Mouse (Mus musculus) layer of hippocampus, adult 11-12 months (tissue): ENCODE data around the gene Olfr692.
"Not testable (repeated sequence)": the region's sequence is repeated elsewhere in the genome, so short reads cannot be mapped to it uniquely, and the experiment has no call there.

Experiments
- DNase-seq: peaks from one replicate; pipeline ENCODE4 v3.0.0; 2022; ENCODE audit warnings: low spot score

Gene Olfr692

GRCm38 (mm10) chr7:105367930-105368329 is at the start of gene Olfr692:
Olfr692 (plus strand) TSS chr7:105368230.
- no peak for DNase-seq

- no peak for DNase-seq
Measured at GRCm38 (mm10) chr7:105325302-105325701, 42.7 kb upstream of the Olfr692 start.

- DNase-seq, result no peak
Measured at GRCm38 (mm10) chr7:105334004-105334403, 34.0 kb upstream of the Olfr692 start, which contains the start of gene Olfr690. Olfr690 (minus strand) TSS chr7:105334104.

GRCm38 (mm10) chr7:105342170-105342569 is 25.9 kb upstream of the Olfr692 start, which contains the start of gene Olfr691:
Olfr691 (minus strand) TSS chr7:105342270.
- DNase-seq, result no peak

- no peak for DNase-seq
Measured at GRCm38 (mm10) chr7:105342752-105343151, 25.3 kb upstream of the Olfr692 start.

GRCm38 (mm10) chr7:105356064-105356463 is 12.0 kb upstream of the Olfr692 start:
- DNase-seq, result not testable (repeated sequence)

- not testable (repeated sequence) for DNase-seq
Measured at GRCm38 (mm10) chr7:105356487-105356886, 11.5 kb upstream of the Olfr692 start.

GRCm38 (mm10) chr7:105361713-105362112 is 6.3 kb upstream of the Olfr692 start:
- DNase-seq, result no peak

- no peak for DNase-seq
Measured at GRCm38 (mm10) chr7:105367268-105367667, 762 bp upstream of the Olfr692 start.

GRCm38 (mm10) chr7:105368521-105368920 is 491 bp downstream of the Olfr692 start:
- DNase-seq, result no peak

- DNase-seq, result no peak
Measured at GRCm38 (mm10) chr7:105372912-105373311, 4.9 kb downstream of the Olfr692 start.

GRCm38 (mm10) chr7:105373509-105373908 is 5.5 kb downstream of the Olfr692 start:
- DNase-seq, result no peak

- peak; percentile 46 for DNase-seq
Measured at GRCm38 (mm10) chr7:105373976-105374375, 5.9 kb downstream of the Olfr692 start.

GRCm38 (mm10) chr7:105374866-105375265 is 6.8 kb downstream of the Olfr692 start, which contains the start of gene Gm5901:
Gm5901 (plus strand) TSS chr7:105375038.
- no peak for DNase-seq

- DNase-seq, result no peak
Measured at GRCm38 (mm10) chr7:105380329-105380728, 12.3 kb downstream of the Olfr692 start.

GRCm38 (mm10) chr7:105387696-105388095 is 19.7 kb downstream of the Olfr692 start:
- no peak for DNase-seq

- no peak for DNase-seq
Measured at GRCm38 (mm10) chr7:105390236-105390635, 22.2 kb downstream of the Olfr692 start.

GRCm38 (mm10) chr7:105394606-105395005 is 26.6 kb downstream of the Olfr692 start:
- no peak for DNase-seq

GRCm38 (mm10) chr7:105395131-105395820 is 27.2 kb downstream of the Olfr692 start:
- DNase-seq, result no peak

- no peak for DNase-seq
Measured at GRCm38 (mm10) chr7:105396126-105396525, 28.1 kb downstream of the Olfr692 start.

- DNase-seq, result no peak
Measured at GRCm38 (mm10) chr7:105399058-105399934, 31.3 kb downstream of the Olfr692 start.

GRCm38 (mm10) chr7:105399935-105400624 is 32.0 kb downstream of the Olfr692 start, which contains the start of gene Fam160a2:
Fam160a2 (minus strand) TSS chr7:105400054.
- DNase-seq, result peak; percentile 100
